Mouse (Mus musculus) left cerebral cortex, postnatal 36 days (tissue): ENCODE measurements around the gene Crtap. TPM values are rescaled to one million over a fixed set of nuclear protein-coding genes. Genes with fewer than 3 reads are reported as not detected.
"Not testable (repeated sequence)": the region's sequence is repeated elsewhere in the genome, so short reads cannot be mapped to it uniquely, and the experiment has no call there.

Source experiments
- DNase-seq, 2 experiments: peaks; one replicate each; pipeline ENCODE4 v3.0.0; 2021 to 2022; ENCODE audit warnings: low spot score in 2 of 2, mixed read lengths in 1 of 2
- intact Hi-C: fragments of 180-260 bp; cut with DNase I; formaldehyde crosslinking; loops from one replicate; pipeline ENCODE4 v1.15.1; 2025
- total RNA-seq, 2 experiments: library from RNA; stranded (reverse); gene quantifications; 2 replicates each; pipeline ENCODE4 v1.2.3; 2021

Gene Crtap
- total RNA-seq, 2 experiments from 2014 or later, result 6.5 to 7.8 TPM

GRCm38 (mm10) chr9:114400588-114400948 is 10.1 kb upstream of the Crtap start:
- no peak for DNase-seq
- intact Hi-C loops, result no loop called here

GRCm38 (mm10) chr9:114399680-114400079 is 9.2 kb upstream of the Crtap start:
- DNase-seq, result no peak
- intact Hi-C loops, result no loop called here

GRCm38 (mm10) chr9:114395258-114395657 is 4.8 kb upstream of the Crtap start:
- no peak for DNase-seq
- intact Hi-C loops, result no loop called here

GRCm38 (mm10) chr9:114394677-114395076 is 4.2 kb upstream of the Crtap start:
- no peak for DNase-seq
- intact Hi-C loops, result no loop called here

GRCm38 (mm10) chr9:114394136-114394535 is 3.7 kb upstream of the Crtap start:
- intact Hi-C loops, DNase-seq: not testable (repeated sequence)

- intact Hi-C loops, result no loop called here
- no peak for DNase-seq
Observed at GRCm38 (mm10) chr9:114390749-114391075, 237 bp upstream of the Crtap start.

GRCm38 (mm10) chr9:114389371-114389904 is 1.0 kb downstream of the Crtap start:
- DNase-seq, result no peak
- intact Hi-C loops, result no loop called here

GRCm38 (mm10) chr9:114388701-114389370 is 1.6 kb downstream of the Crtap start:
- no peak for DNase-seq
- intact Hi-C loops, result no loop called here

- intact Hi-C loops, result no loop called here
- DNase-seq, result no peak
Observed at GRCm38 (mm10) chr9:114388288-114388687, 2.2 kb downstream of the Crtap start.

- intact Hi-C loops, result no loop called here
- DNase-seq, result no peak
Observed at GRCm38 (mm10) chr9:114387086-114387485, 3.4 kb downstream of the Crtap start.

- intact Hi-C loops, result no loop called here
- no peak for DNase-seq
Observed at GRCm38 (mm10) chr9:114385160-114385559, 5.3 kb downstream of the Crtap start.

GRCm38 (mm10) chr9:114384691-114385090 is 5.8 kb downstream of the Crtap start:
- intact Hi-C loops, result no loop called here
- no peak for DNase-seq

GRCm38 (mm10) chr9:114382936-114383710 is 7.4 kb downstream of the Crtap start:
- no peak for DNase-seq
- intact Hi-C loops, result no loop called here

- intact Hi-C loops, result loop anchor here (2.0 kb wide), 1 partner anchor 62 kb away; no protein-coding TSS in a partner anchor
- DNase-seq, result peak in 1 of 2 experiments; percentile 27
Observed at GRCm38 (mm10) chr9:114380881-114381733, 9.4 kb downstream of the Crtap start.

- intact Hi-C loops, result loop anchor here (2.0 kb wide), 1 partner anchor 61 kb away; no protein-coding TSS in a partner anchor
- DNase-seq, result no peak
Observed at GRCm38 (mm10) chr9:114379871-114380270, 10.6 kb downstream of the Crtap start.

GRCm38 (mm10) chr9:114377168-114377567 is 13.3 kb downstream of the Crtap start:
- intact Hi-C loops, result no loop called here
- DNase-seq, result no peak

GRCm38 (mm10) chr9:114375276-114375962 is 15.1 kb downstream of the Crtap start:
- intact Hi-C loops, result no loop called here

GRCm38 (mm10) chr9:114371717-114372116 is 18.8 kb downstream of the Crtap start:
- not testable (repeated sequence) for DNase-seq
- intact Hi-C loops, result loop anchor here (5.0 kb wide), 1 partner anchor 279 kb away; no protein-coding TSS in a partner anchor

More at GRCm38 (mm10) chr9:114375276-114375962, 15.1 kb downstream of the Crtap start:
- no peak for DNase-seq

- intact Hi-C loops, DNase-seq: not testable (repeated sequence)
Observed at GRCm38 (mm10) chr9:114369389-114369788, 21.1 kb downstream of the Crtap start.
